Mouse (Mus musculus): ENCODE data around the gene Slc27a4. TPM values are rescaled to one million over a fixed set of nuclear protein-coding genes. Genes with fewer than 3 reads are reported as not detected.

Gene Slc27a4
- polyA plus RNA-seq, 1 experiment, result 4.1 TPM

DNA sequence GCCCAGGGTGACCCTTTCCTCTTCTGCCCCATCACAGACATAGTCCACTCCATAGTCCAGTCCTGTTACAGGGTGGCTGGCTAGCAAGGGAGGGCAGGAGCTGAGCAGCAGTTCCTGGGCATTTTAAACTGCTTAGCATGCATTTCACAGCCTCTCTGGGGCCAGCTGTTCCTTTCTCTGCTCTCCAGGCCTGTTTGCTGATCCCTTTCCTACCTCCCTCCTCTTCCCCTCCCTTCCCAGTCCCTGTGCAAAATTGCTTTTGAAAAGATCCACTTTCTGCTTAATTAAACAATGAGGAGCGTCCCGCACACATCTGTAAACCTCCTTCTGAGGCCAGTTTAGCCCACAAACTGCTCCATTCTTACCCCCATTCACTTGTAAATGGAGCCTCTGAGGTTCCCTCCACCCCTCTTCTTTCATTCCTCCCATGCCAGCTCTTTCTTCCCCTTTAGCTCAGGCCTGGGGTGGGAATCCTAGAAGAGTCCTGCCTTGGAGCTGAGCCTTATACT is 33.0 kb downstream of the Slc27a4 start:
- Histone ChIP-seq H3K4me1 (ENCODE audit: control insufficient read depth, insufficient read depth, low read length) (no peaks in the 10 kb centered on the region), H3K4me3 (ENCODE audit: control insufficient read depth, low read depth, low read length) (no peak overlapping the region), H3K27me3 (ENCODE audit: control insufficient read depth, insufficient read depth, low read length) (no peaks in the 10 kb centered on the region), H3K36me3 (ENCODE audit: control insufficient read depth, insufficient read depth, low read length) (peaks cover 1% of the 10 kb centered on the region; the same call in 1 of the 2 replicates), H3K27ac (ENCODE audit: control insufficient read depth, insufficient read depth, low read depth, low read length) (no peak overlapping the region)
- TF ChIP-seq CTCF (IDR thresholded peaks at IDR 0.05; ENCODE audit: control insufficient read depth, insufficient read depth, insufficient replicate concordance, low read depth, low read length) (no peak), POLR2A (IDR thresholded peaks at IDR 0.05; ENCODE audit: control insufficient read depth, low read depth, low read length) (no peak)

DNA sequence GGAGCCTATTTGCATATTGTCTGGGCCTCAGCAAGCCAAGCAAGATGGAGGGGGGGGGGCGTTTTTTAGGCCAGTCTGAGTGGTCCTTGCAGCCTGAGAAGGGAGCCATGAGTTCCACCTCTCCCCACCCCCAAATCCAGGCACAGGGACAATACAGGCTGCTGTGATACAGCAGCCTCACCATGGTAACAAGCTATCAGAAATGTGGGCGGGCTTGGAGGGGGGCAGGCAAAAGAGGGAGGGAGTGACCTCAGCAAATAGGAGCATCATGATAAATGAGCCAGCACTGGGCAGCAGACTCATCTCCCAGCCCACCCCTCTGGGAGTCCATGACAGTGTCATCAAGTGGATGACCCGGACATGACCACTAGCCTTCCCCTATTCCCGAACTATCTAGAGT is 37.0 kb downstream of the Slc27a4 start:
- Histone ChIP-seq H3K27ac (ENCODE audit: control insufficient read depth, insufficient read depth, low read depth, low read length) (no peak overlapping the region), H3K4me3 (ENCODE audit: control insufficient read depth, low read depth, low read length) (no peak overlapping the region), H3K27me3 (ENCODE audit: control insufficient read depth, insufficient read depth, low read length) (no peaks in the 10 kb centered on the region), H3K4me1 (ENCODE audit: control insufficient read depth, insufficient read depth, low read length) (no peaks in the 10 kb centered on the region), H3K36me3 (ENCODE audit: control insufficient read depth, insufficient read depth, low read length) (peaks cover 3% of the 10 kb centered on the region; the same call in 1 of the 2 replicates)
- TF ChIP-seq POLR2A (IDR thresholded peaks at IDR 0.05; ENCODE audit: control insufficient read depth, low read depth, low read length) (no peak), CTCF (IDR thresholded peaks at IDR 0.05; ENCODE audit: control insufficient read depth, insufficient read depth, insufficient replicate concordance, low read depth, low read length) (no peak)

DNA sequence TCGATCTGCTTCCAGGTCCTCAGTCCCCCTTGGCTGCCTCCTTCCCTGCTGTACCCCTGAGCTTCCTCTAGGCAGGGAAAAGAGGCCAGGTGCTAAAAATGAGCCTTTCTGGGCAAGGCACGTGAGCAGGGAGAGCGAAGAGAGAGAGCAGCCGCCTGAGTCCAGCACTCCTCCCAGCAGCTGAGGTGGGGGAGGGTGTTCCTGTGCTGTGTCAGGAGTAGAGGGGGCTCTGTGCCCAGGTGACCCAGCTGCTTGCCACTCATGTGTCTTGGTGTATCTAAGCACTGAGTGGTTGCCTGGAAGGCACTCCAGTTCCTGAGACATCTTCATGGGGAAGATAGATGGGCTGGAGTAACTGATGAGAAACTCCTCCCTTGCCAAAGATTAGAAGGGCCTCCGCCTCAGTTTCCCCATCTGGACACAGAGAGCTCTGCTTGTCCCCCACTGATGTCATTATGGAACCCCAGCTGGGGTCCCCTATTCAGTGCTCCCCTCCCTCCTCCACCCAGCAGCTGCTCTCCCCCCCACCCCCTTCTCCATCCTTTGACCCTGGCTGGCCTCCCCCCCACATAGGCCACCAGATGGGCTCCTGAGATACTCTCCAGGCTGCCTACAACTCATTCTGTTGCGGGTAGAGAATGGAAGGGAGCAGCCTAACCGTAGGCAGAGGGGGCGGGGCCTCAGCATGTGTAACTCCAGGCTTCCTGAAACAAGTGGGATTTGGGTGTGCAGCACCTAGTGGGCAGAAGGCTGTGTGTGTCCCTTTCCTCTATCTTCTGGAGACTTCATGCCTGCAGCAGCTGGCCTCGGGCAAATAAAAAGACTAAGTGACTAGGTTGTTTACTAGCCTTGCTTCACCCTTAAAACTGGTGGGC is 41.0 kb downstream of the Slc27a4 start:
- TF ChIP-seq CTCF (IDR thresholded peaks at IDR 0.05; ENCODE audit: control insufficient read depth, insufficient read depth, insufficient replicate concordance, low read depth, low read length) (no peak), POLR2A (IDR thresholded peaks at IDR 0.05; ENCODE audit: control insufficient read depth, low read depth, low read length) (no peak)
- Histone ChIP-seq H3K27me3 (ENCODE audit: control insufficient read depth, insufficient read depth, low read length) (no peaks in the 10 kb centered on the region; the same call in 1 of the 2 replicates), H3K4me1 (ENCODE audit: control insufficient read depth, insufficient read depth, low read length) (peaks cover 11% of the 10 kb centered on the region), H3K36me3 (ENCODE audit: control insufficient read depth, insufficient read depth, low read length) (peaks cover 3% of the 10 kb centered on the region; the same call in 1 of the 2 replicates), H3K4me3 (ENCODE audit: control insufficient read depth, low read depth, low read length) (no peak overlapping the region), H3K27ac (ENCODE audit: control insufficient read depth, insufficient read depth, low read depth, low read length) (no peak overlapping the region)

DNA sequence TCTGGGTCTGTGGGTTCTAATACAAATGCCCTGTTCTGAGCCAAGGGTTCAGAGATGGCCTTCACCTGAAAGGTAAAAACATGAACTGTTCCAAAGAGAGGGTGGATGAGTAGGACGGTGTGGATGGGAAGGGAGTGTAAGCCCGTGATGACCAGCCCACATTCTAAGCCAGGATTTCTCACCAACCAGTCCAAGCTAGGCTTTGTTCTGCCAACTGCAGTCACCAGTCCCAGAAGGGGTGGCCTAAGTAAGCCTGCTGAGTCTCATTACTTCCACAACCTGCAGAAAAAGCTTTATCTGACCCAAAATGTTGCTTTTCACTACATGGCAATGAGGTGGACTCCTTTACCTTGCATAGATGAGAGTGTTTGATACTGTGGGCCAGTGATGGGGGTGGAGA is 41.7 kb downstream of the Slc27a4 start:
- TF ChIP-seq POLR2A (IDR thresholded peaks at IDR 0.05; ENCODE audit: control insufficient read depth, low read depth, low read length) (no peak), CTCF (IDR thresholded peaks at IDR 0.05; ENCODE audit: control insufficient read depth, insufficient read depth, insufficient replicate concordance, low read depth, low read length) (no peak)
- Histone ChIP-seq H3K4me3 (ENCODE audit: control insufficient read depth, low read depth, low read length) (no peak overlapping the region), H3K27ac (ENCODE audit: control insufficient read depth, insufficient read depth, low read depth, low read length) (no peak overlapping the region), H3K27me3 (ENCODE audit: control insufficient read depth, insufficient read depth, low read length) (no peaks in the 10 kb centered on the region; the same call in 1 of the 2 replicates), H3K36me3 (ENCODE audit: control insufficient read depth, insufficient read depth, low read length) (peaks cover 3% of the 10 kb centered on the region; the same call in 1 of the 2 replicates), H3K4me1 (ENCODE audit: control insufficient read depth, insufficient read depth, low read length) (peaks cover 11% of the 10 kb centered on the region)

DNA sequence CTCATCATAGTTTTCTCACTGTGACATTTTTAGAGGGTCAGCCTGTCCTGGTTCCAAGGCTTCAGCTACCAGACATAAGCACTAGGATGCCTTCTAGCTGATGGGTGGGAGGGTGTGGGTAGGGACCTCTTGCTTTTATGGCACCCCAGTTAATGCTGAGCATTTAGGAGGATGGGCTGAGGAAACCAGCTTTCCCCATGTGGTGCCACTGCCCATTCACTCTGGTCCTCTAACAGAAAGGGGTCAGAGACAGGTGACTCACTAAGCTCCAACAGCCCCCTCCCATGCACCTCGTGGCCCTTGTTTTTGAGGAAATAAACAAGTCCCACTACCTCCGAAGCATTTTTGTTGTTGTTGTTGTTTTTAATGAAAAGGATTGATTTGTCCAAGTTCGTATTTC is 42.2 kb downstream of the Slc27a4 start:
- Histone ChIP-seq H3K27me3 (ENCODE audit: control insufficient read depth, insufficient read depth, low read length) (no peaks in the 10 kb centered on the region; the same call in 1 of the 2 replicates), H3K4me3 (ENCODE audit: control insufficient read depth, low read depth, low read length) (no peak overlapping the region), H3K36me3 (ENCODE audit: control insufficient read depth, insufficient read depth, low read length) (peaks cover 3% of the 10 kb centered on the region; the same call in 1 of the 2 replicates), H3K4me1 (ENCODE audit: control insufficient read depth, insufficient read depth, low read length) (peaks cover 11% of the 10 kb centered on the region), H3K27ac (ENCODE audit: control insufficient read depth, insufficient read depth, low read depth, low read length) (no peak overlapping the region)
- no peak for TF ChIP-seq CTCF (IDR thresholded peaks at IDR 0.05; ENCODE audit: control insufficient read depth, insufficient read depth, insufficient replicate concordance, low read depth, low read length)
- TF ChIP-seq POLR2A (IDR thresholded peaks at IDR 0.05; ENCODE audit: control insufficient read depth, low read depth, low read length), result no peak

DNA sequence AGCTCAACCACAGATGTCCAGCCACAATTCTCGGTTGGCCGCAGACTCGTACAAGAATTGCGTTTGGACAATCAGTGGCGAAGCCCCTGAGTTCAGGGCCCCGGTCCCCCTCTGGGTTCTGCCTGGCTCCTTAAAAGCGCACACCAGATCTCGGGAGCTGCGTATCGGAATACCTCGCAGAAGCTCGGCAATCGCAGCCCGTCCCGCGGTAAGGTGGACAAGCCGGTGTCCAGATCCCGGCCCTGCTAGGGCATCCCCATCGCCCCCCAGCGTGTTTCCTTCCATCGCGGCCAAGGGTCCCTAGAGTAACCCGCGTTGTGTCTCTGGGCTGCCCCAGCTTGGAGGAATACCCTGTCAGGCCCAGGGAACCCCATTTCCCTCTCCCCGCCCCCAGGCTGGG is 43.2 kb downstream of the Slc27a4 start:
- Histone ChIP-seq H3K27me3 (ENCODE audit: control insufficient read depth, insufficient read depth, low read length) (no peaks in the 10 kb centered on the region; the same call in 1 of the 2 replicates), H3K4me3 (ENCODE audit: control insufficient read depth, low read depth, low read length) (peak overlapping the region; percentile 48), H3K27ac (ENCODE audit: control insufficient read depth, insufficient read depth, low read depth, low read length) (no peak overlapping the region), H3K4me1 (ENCODE audit: control insufficient read depth, insufficient read depth, low read length) (peaks cover 11% of the 10 kb centered on the region), H3K36me3 (ENCODE audit: control insufficient read depth, insufficient read depth, low read length) (0 out of 2 replicates have a peak, but pooled peaks cover 3% of the 10 kb centered on the region)
- TF ChIP-seq POLR2A (IDR thresholded peaks at IDR 0.05; ENCODE audit: control insufficient read depth, low read depth, low read length), result no peak
- no peak for TF ChIP-seq CTCF (IDR thresholded peaks at IDR 0.05; ENCODE audit: control insufficient read depth, insufficient read depth, insufficient replicate concordance, low read depth, low read length)
